27 mouse cellular contexts compared by ENCODE assay signal in the genomic region with DNA sequence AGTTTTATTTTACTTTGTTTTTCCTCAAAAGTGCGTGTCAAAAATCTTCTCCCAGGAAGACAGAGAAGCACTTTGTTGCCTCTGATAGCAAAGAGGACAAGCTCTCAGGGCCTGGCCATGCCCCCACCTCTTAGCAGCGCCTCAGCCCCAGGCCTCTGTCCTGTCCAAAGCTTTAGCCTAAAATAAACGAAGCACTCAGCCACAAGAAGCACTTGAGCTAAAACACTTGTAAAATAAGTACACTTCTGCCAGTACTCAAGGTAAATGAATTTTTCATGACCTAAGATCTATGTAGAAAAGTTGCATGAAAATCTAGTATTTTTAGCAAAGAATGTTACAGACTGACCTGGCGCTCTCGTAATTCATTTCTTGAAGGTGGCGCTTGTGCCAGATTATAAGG.
DNase-seq lines count a peak whose midpoint lies in the region; ATAC-seq and TF ChIP-seq lines count a peak whose summit lies in the region.
"Had no signal": no experiment of that assay in that cellular context is flagged by ENCODE, and none has a peak within 500 bp of the region (broad histone marks: within the 10 kb centered on the region; RNA-seq: fewer than 3 reads in every experiment).

No protein-coding gene starts in this region.

- H3K27me3 ChIP-seq in lung, embryonic 15.5 days: no peaks in the 10 kb centered on the region
- no peaks in the 10 kb centered on the region for H3K27me3 ChIP-seq in lung, postnatal 0 days (replicated peaks; ENCODE audit: insufficient read depth, low read length)
- H3K27me3 ChIP-seq: CH12.LX; forebrain, embryonic 13.5 days; heart, embryonic 15.5 days; hindbrain, embryonic 13.5 days had no signal

- no peaks in the 10 kb centered on the region for H3K4me1 ChIP-seq in lung, embryonic 15.5 days
- H3K4me1 ChIP-seq in lung, postnatal 0 days (ENCODE audit: insufficient read depth, low read depth, low read length): no peaks in the 10 kb centered on the region
- H3K4me1 ChIP-seq: forebrain, embryonic 10.5 days; forebrain, embryonic 13.5 days; heart, embryonic 12.5 days; heart, embryonic 15.5 days; hindbrain, embryonic 10.5 days; hindbrain, embryonic 13.5 days had no signal

- no peak overlapping the region for H3K27ac ChIP-seq in lung, embryonic 15.5 days
- H3K27ac ChIP-seq in lung, postnatal 0 days (ENCODE audit: low read length): no peak overlapping the region
- H3K27ac ChIP-seq: forebrain, embryonic 10.5 days; forebrain, embryonic 13.5 days; heart, embryonic 15.5 days; hindbrain, embryonic 10.5 days; hindbrain, embryonic 13.5 days had no signal

- TF ChIP-seq EP300 in lung, postnatal 0 days (IDR thresholded peaks at IDR 0.05): peak; percentile 63; the same call in 1 of the 2 replicates

- ATAC-seq in lung, embryonic 15.5 days (ENCODE audit: borderline replicate concordance, extremely low read depth, low FRiP score, low TSS enrichment): peak; percentile 65; the same call in 1 of the 2 replicates
- peak; percentile 80 for ATAC-seq in lung, postnatal 0 days
- ATAC-seq: forebrain, embryonic 13.5 days; forebrain, embryonic 16.5 days; hindbrain, embryonic 16.5 days had no signal

- no peak overlapping the region for H3K4me3 ChIP-seq in lung, embryonic 15.5 days
- no peak overlapping the region for H3K4me3 ChIP-seq in lung, postnatal 0 days (ENCODE audit: low read depth, low read length)
- H3K4me3 ChIP-seq: forebrain, embryonic 10.5 days; forebrain, embryonic 13.5 days; heart, embryonic 12.5 days; heart, embryonic 15.5 days; hindbrain, embryonic 10.5 days; hindbrain, embryonic 13.5 days had no signal

- intact Hi-C loops in gastrocnemius, postnatal 36 days (cut with DNase I): no loop called here

- H3K9me3 ChIP-seq in lung, embryonic 15.5 days: no peaks in the 10 kb centered on the region
- no peaks in the 10 kb centered on the region for H3K9me3 ChIP-seq in lung, postnatal 0 days (ENCODE audit: low read length)
- H3K9me3 ChIP-seq: forebrain, embryonic 10.5 days; forebrain, embryonic 13.5 days; heart, embryonic 12.5 days; heart, embryonic 15.5 days; hindbrain, embryonic 10.5 days; hindbrain, embryonic 13.5 days had no signal

- H3K9ac ChIP-seq in lung, embryonic 15.5 days: no peak overlapping the region
- H3K9ac ChIP-seq in lung, postnatal 0 days (replicated peaks; ENCODE audit: low read depth): no peak overlapping the region
- H3K9ac ChIP-seq: forebrain, embryonic 13.5 days; heart, embryonic 12.5 days; heart, embryonic 15.5 days; hindbrain, embryonic 13.5 days had no signal

- WGBS in lung, embryonic 15.5 days: 37% methylated on average over 6 of the region's 6 CpGs
- WGBS in lung, postnatal 0 days: 40% methylated on average over 6 of the region's 6 CpGs

- DNase-seq in lung, postnatal 0 days (ENCODE audit: low spot score): peak; percentile 77
- peak; percentile 46 for DNase-seq in lung, postnatal 25 days (ENCODE audit: low spot score)
- DNase-seq in gastrocnemius, postnatal 36 days: no peak
- DNase-seq in gastrocnemius, postnatal 10 days: no peak
- DNase-seq in adipocyte (ENCODE audit: low spot score): no peak
- DNase-seq: adrenal gland, adult 8-10 months; adrenal gland, postnatal 25 days; B cell, adult 2 months; cerebellum, adult 11-12 months; cerebellum, adult 8-10 months; cerebellum, postnatal 10 days; cerebellum, postnatal 36 days; gastrocnemius, postnatal 14 days; heart, adult 18-20 months; heart, postnatal 10 days; heart, postnatal 36 days had no signal

- no peak for TF ChIP-seq CTCF in lung, postnatal 0 days (IDR thresholded peaks at IDR 0.05)

- no peaks in the 10 kb centered on the region for H3K36me3 ChIP-seq in lung, embryonic 15.5 days
- H3K36me3 ChIP-seq in lung, postnatal 0 days (ENCODE audit: insufficient read depth, low read length): no peaks in the 10 kb centered on the region
- H3K36me3 ChIP-seq: forebrain, embryonic 10.5 days; G1E; heart, embryonic 12.5 days; heart, embryonic 15.5 days; hindbrain, embryonic 10.5 days; hindbrain, embryonic 13.5 days had no signal

- peak overlapping the region; percentile 41 for H3K4me2 ChIP-seq in lung, embryonic 15.5 days
- 0 out of 2 replicates have a peak overlapping the region, but pooled peaks have one; percentile 8 for H3K4me2 ChIP-seq in lung, postnatal 0 days (replicated peaks; ENCODE audit: low read depth, low read length)
- H3K4me2 ChIP-seq: forebrain, embryonic 13.5 days; heart, embryonic 12.5 days; heart, embryonic 15.5 days; hindbrain, embryonic 13.5 days had no signal

Comparison
In these comparisons a context has a peak if more than half of its experiments do, and no peak if none do; other contexts are left out.
1. DNase-seq: peak in lung, postnatal 0 days (single experiment) and lung, postnatal 25 days (single experiment); none in gastrocnemius, postnatal 36 days (0 of 2), gastrocnemius, postnatal 10 days (single experiment) and adipocyte (single experiment).